Mouse (Mus musculus): ENCODE data around the gene Kifc3. TPM values are rescaled to one million over a fixed set of nuclear protein-coding genes. Genes with fewer than 3 reads are reported as not detected.

Kifc3 gene
- total and polyA plus RNA-seq, 3 experiments, result 0.16 TPM; not detected in 2

- Histone ChIP-seq H3K4me3 (ENCODE audit: low read depth, low read length) (no peak overlapping the region), H3K36me3 (replicated peaks) (no peaks in the 10 kb centered on the region), H3K9me3 (replicated peaks) (no peaks in the 10 kb centered on the region), H3K4me1 (ENCODE audit: insufficient read depth, low read depth, low read length) (no peaks in the 10 kb centered on the region), H3K27me3 (ENCODE audit: insufficient read depth, low read length) (peaks cover 22% of the 10 kb centered on the region)
- TF ChIP-seq CTCF (IDR thresholded peaks at IDR 0.05; ENCODE audit: low read depth, low read length), result no peak
- no peak for DNase-seq (ENCODE audit: low spot score)
- ATAC-seq (ENCODE audit: extremely low read depth, insufficient number of reproducible peaks, low FRiP score, poor library complexity, severe bottlenecking), result no peak
These were observed 46.5 kb downstream of the Kifc3 start for GRCm38 (mm10) chr8:95156108-95156507.

- H3K4me3 ChIP-seq (ENCODE audit: low read depth, low read length), result no peak overlapping the region
- no peak for DNase-seq (ENCODE audit: low spot score)
- no peak for ATAC-seq (ENCODE audit: extremely low read depth, insufficient number of reproducible peaks, low FRiP score, poor library complexity, severe bottlenecking)
- no peaks in the 10 kb centered on the region for H3K9me3 ChIP-seq (replicated peaks)
- H3K4me1 ChIP-seq (ENCODE audit: insufficient read depth, low read depth, low read length), result no peaks in the 10 kb centered on the region
- TF ChIP-seq GATA2 (IDR thresholded peaks at IDR 0.05; ENCODE audit: borderline replicate concordance, low read depth, low read length) (no peak), CTCF (IDR thresholded peaks at IDR 0.05; ENCODE audit: low read depth, low read length) (no peak), TAL1 (conservative IDR thresholded peaks at IDR 0.05; ENCODE audit: low read depth, low read length) (no peak), GATA1 (IDR thresholded peaks at IDR 0.05; ENCODE audit: borderline replicate concordance, low read length) (no peak), POLR2AphosphoS5 (IDR thresholded peaks at IDR 0.05; ENCODE audit: insufficient replicate concordance, low read depth, low read length) (no peak)
- H3K36me3 ChIP-seq (replicated peaks), result no peaks in the 10 kb centered on the region
- H3K27me3 ChIP-seq (ENCODE audit: insufficient read depth, low read length), result peaks cover 28% of the 10 kb centered on the region
These were observed 47.3 kb downstream of the Kifc3 start for GRCm38 (mm10) chr8:95155361-95155760.

DNA sequence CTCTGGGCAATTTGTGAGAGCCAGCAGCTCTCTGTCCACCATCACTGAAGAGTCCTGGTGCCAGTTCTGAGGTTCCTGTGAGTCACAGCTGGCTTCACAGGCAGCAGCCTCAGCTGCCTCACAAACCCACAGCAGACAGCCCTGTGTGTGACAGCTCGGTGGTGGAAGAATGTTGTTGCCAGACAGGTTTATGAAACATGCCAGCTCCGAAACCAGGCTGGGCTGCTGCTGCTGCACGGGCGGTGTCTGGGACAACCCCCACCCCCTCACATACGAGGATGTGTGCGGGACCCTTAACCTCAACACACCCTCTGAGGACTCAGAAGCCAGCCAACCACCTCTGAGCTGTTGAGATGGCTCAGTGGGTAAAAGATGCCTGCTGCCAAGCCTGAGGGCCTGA, 48.0 kb downstream of the Kifc3 start:
- ATAC-seq (ENCODE audit: extremely low read depth, insufficient number of reproducible peaks, low FRiP score, poor library complexity, severe bottlenecking), result no peak
- TF ChIP-seq POLR2AphosphoS5 (IDR thresholded peaks at IDR 0.05; ENCODE audit: insufficient replicate concordance, low read depth, low read length) (no peak), GATA2 (IDR thresholded peaks at IDR 0.05; ENCODE audit: borderline replicate concordance, low read depth, low read length) (no peak), CTCF (IDR thresholded peaks at IDR 0.05; ENCODE audit: low read depth, low read length) (no peak), TAL1 (conservative IDR thresholded peaks at IDR 0.05; ENCODE audit: low read depth, low read length) (no peak)
- Histone ChIP-seq H3K9me3 (replicated peaks) (no peaks in the 10 kb centered on the region), H3K4me3 (ENCODE audit: low read depth, low read length) (no peak overlapping the region), H3K36me3 (replicated peaks) (no peaks in the 10 kb centered on the region), H3K4me1 (ENCODE audit: insufficient read depth, low read depth, low read length) (no peaks in the 10 kb centered on the region), H3K27me3 (ENCODE audit: insufficient read depth, low read length) (peaks cover 34% of the 10 kb centered on the region)
- no peak for DNase-seq (ENCODE audit: low spot score)

- DNase-seq (ENCODE audit: low spot score), result no peak
- no peaks in the 10 kb centered on the region for H3K9me3 ChIP-seq (replicated peaks)
- H3K36me3 ChIP-seq (replicated peaks), result no peaks in the 10 kb centered on the region
- no peak for TF ChIP-seq POLR2AphosphoS5 (IDR thresholded peaks at IDR 0.05; ENCODE audit: insufficient replicate concordance, low read depth, low read length)
- no peak for TF ChIP-seq GATA2 (IDR thresholded peaks at IDR 0.05; ENCODE audit: borderline replicate concordance, low read depth, low read length)
- no peak for TF ChIP-seq GATA1 (IDR thresholded peaks at IDR 0.05; ENCODE audit: borderline replicate concordance, low read length)
- TF ChIP-seq TAL1 (conservative IDR thresholded peaks at IDR 0.05; ENCODE audit: low read depth, low read length), result no peak
- no peak for TF ChIP-seq CTCF (IDR thresholded peaks at IDR 0.05; ENCODE audit: low read depth, low read length)
- H3K27me3 ChIP-seq (ENCODE audit: insufficient read depth, low read length), result peaks cover 40% of the 10 kb centered on the region
- H3K4me1 ChIP-seq (ENCODE audit: insufficient read depth, low read depth, low read length), result no peaks in the 10 kb centered on the region
- no peak for ATAC-seq (ENCODE audit: extremely low read depth, insufficient number of reproducible peaks, low FRiP score, poor library complexity, severe bottlenecking)
- H3K4me3 ChIP-seq (ENCODE audit: low read depth, low read length), result no peak overlapping the region
These were observed 48.6 kb downstream of the Kifc3 start for GRCm38 (mm10) chr8:95154056-95154455.

DNA sequence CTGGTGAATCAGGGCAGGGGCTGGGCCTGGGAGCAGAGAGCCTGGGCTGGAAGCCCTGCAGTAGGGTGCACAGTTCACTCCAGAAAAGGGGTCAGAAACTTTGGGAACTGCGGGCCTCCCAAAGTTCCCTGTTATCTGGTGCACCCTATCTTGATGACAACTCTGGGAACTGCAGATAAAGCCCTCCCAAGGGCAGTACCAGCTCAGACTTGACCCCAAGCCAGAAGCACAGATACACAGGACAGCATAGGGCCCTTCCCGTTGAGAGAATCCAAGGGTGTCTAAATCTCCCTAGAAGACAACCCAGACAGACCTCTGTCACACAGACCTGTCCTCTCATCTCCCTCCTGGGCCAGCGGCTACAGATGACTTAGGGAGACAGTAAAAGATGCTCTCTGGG, 52.0 kb downstream of the Kifc3 start:
- Histone ChIP-seq H3K9me3 (replicated peaks) (no peaks in the 10 kb centered on the region), H3K4me1 (ENCODE audit: insufficient read depth, low read depth, low read length) (no peaks in the 10 kb centered on the region), H3K27me3 (ENCODE audit: insufficient read depth, low read length) (peaks cover 42% of the 10 kb centered on the region), H3K36me3 (replicated peaks) (no peaks in the 10 kb centered on the region), H3K4me3 (ENCODE audit: low read depth, low read length) (no peak overlapping the region)
- DNase-seq (ENCODE audit: low spot score) (no peak), ATAC-seq (ENCODE audit: extremely low read depth, insufficient number of reproducible peaks, low FRiP score, poor library complexity, severe bottlenecking) (no peak)
- no peak for TF ChIP-seq GATA1 (IDR thresholded peaks at IDR 0.05; ENCODE audit: borderline replicate concordance, low read length)
- TF ChIP-seq GATA2 (IDR thresholded peaks at IDR 0.05; ENCODE audit: borderline replicate concordance, low read depth, low read length), result no peak

- Histone ChIP-seq H3K4me1 (ENCODE audit: insufficient read depth, low read depth, low read length) (no peaks in the 10 kb centered on the region), H3K9me3 (replicated peaks) (no peaks in the 10 kb centered on the region), H3K27me3 (ENCODE audit: insufficient read depth, low read length) (peaks cover 37% of the 10 kb centered on the region), H3K36me3 (replicated peaks) (no peaks in the 10 kb centered on the region), H3K4me3 (ENCODE audit: low read depth, low read length) (no peak overlapping the region)
- TF ChIP-seq CTCF (IDR thresholded peaks at IDR 0.05; ENCODE audit: low read depth, low read length), result no peak
- no peak for TF ChIP-seq POLR2AphosphoS5 (IDR thresholded peaks at IDR 0.05; ENCODE audit: insufficient replicate concordance, low read depth, low read length)
- no peak for TF ChIP-seq GATA2 (IDR thresholded peaks at IDR 0.05; ENCODE audit: borderline replicate concordance, low read depth, low read length)
- no peak for TF ChIP-seq TAL1 (conservative IDR thresholded peaks at IDR 0.05; ENCODE audit: low read depth, low read length)
- no peak for TF ChIP-seq GATA1 (IDR thresholded peaks at IDR 0.05; ENCODE audit: borderline replicate concordance, low read length)
- ATAC-seq (ENCODE audit: extremely low read depth, insufficient number of reproducible peaks, low FRiP score, poor library complexity, severe bottlenecking), result no peak
- DNase-seq (ENCODE audit: low spot score), result no peak
These were observed 53.2 kb downstream of the Kifc3 start for GRCm38 (mm10) chr8:95149426-95149825.

DNA sequence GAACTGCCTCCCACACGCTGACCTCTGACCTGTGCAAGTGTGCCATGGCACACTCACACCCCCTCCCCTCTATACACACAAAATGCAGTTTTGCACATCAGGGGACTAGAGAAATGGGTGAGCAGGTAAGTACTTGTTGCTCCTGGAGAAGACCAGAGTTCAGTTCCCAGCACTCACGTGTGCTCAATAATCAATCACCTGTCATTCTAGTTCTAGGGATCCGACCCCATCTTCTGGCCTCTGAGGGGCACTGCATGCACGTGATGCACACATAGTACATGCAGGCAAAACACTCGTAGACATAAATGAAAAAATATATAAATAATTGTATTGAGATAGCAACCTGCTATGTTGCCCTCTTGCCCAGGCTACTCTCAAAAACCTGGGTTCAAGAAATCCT, 55.8 kb downstream of the Kifc3 start:
- Histone ChIP-seq H3K9me3 (replicated peaks) (no peaks in the 10 kb centered on the region), H3K4me1 (ENCODE audit: insufficient read depth, low read depth, low read length) (no peaks in the 10 kb centered on the region), H3K4me3 (ENCODE audit: low read depth, low read length) (no peak overlapping the region), H3K36me3 (replicated peaks) (no peaks in the 10 kb centered on the region), H3K27me3 (ENCODE audit: insufficient read depth, low read length) (peaks cover 42% of the 10 kb centered on the region)
- no peak for ATAC-seq (ENCODE audit: extremely low read depth, insufficient number of reproducible peaks, low FRiP score, poor library complexity, severe bottlenecking)
- no peak for TF ChIP-seq POLR2AphosphoS5 (IDR thresholded peaks at IDR 0.05; ENCODE audit: insufficient replicate concordance, low read depth, low read length)
- TF ChIP-seq CTCF (IDR thresholded peaks at IDR 0.05; ENCODE audit: low read depth, low read length), result no peak
- no peak for TF ChIP-seq GATA1 (IDR thresholded peaks at IDR 0.05; ENCODE audit: borderline replicate concordance, low read length)
- no peak for TF ChIP-seq TAL1 (conservative IDR thresholded peaks at IDR 0.05; ENCODE audit: low read depth, low read length)
- TF ChIP-seq GATA2 (IDR thresholded peaks at IDR 0.05; ENCODE audit: borderline replicate concordance, low read depth, low read length), result no peak
- no peak for DNase-seq (ENCODE audit: low spot score)
